ENCODE assay signal across 20 mouse cellular contexts in the genomic region with DNA sequence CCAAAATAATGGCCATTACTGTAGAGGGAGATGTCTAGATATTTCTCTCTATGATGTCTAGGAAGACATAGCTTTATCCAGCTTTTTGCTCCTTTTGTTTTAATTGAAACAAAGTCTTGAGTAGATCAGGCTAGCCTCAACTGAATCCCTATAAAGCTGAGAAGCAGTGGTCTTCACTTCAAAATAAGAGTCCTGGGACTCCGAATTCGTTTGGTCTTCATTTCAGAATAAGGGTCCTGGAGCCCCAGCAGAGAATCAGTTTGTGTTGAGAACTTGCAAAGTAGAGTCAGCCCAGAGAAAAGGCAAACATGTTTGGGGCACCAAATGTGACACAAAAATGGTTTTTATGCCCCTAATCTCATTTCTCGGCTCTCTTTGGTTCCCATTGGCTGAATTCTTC. TPM values are rescaled to one million over a fixed set of nuclear protein-coding genes. Genes with fewer than 3 reads are reported as not detected.
DNase-seq lines count a peak whose midpoint lies in the region; ATAC-seq lines count a peak whose summit lies in the region.
"Had no signal": no experiment of that assay in that cellular context is flagged by ENCODE, and none has a peak within 500 bp of the region (broad histone marks: within the 10 kb centered on the region; RNA-seq: fewer than 3 reads in every experiment).

No protein-coding gene starts in this region.

- H3K4me1 ChIP-seq in forebrain, embryonic 13.5 days: peaks cover 13% of the 10 kb centered on the region

- no peaks in the 10 kb centered on the region for H3K36me3 ChIP-seq in forebrain, embryonic 13.5 days (ENCODE audit: poor library complexity, severe bottlenecking)
- H3K36me3 ChIP-seq: heart, embryonic 15.5 days; hindbrain, embryonic 10.5 days; neural tube, embryonic 13.5 days had no signal

- ATAC-seq in forebrain, embryonic 13.5 days: no peak

- no peak overlapping the region for H3K9ac ChIP-seq in forebrain, embryonic 13.5 days
- H3K9ac ChIP-seq: heart, embryonic 15.5 days; neural tube, embryonic 13.5 days had no signal

- 26% methylated on average over 3 of the region's 3 CpGs for WGBS in forebrain, embryonic 13.5 days

- H3K27me3 ChIP-seq in forebrain, embryonic 13.5 days: peaks cover 53% of the 10 kb centered on the region

- no peaks in the 10 kb centered on the region for H3K9me3 ChIP-seq in forebrain, embryonic 13.5 days (replicated peaks)
- H3K9me3 ChIP-seq: heart, embryonic 15.5 days; hindbrain, embryonic 10.5 days; neural tube, embryonic 13.5 days had no signal

- no peak overlapping the region for H3K4me3 ChIP-seq in forebrain, embryonic 13.5 days
- H3K4me3 ChIP-seq: heart, embryonic 15.5 days; hindbrain, embryonic 10.5 days; layer of hippocampus, adult 2 months; megakaryocyte, embryonic 14.5 days; neural tube, embryonic 13.5 days had no signal

- DNase-seq in kidney, adult 9 months: peak; percentile 39
- no peak for DNase-seq in kidney, postnatal 25 days
- DNase-seq in ES-CJ7 (ENCODE audit: low read depth, low spot score) (peak; percentile 68), NIH3T3 (ENCODE audit: low read depth) (peak; percentile 10)
- peak; percentile 50 for DNase-seq in forelimb bud, embryonic 11.5 days (ENCODE audit: low read depth, low spot score)
- no peak for DNase-seq in gastrocnemius, adult 8-10 months (ENCODE audit: low spot score in 2 of 2)
- DNase-seq: adrenal gland, adult 8-10 months; cerebellum, adult 8-10 months; heart, adult 11 months; kidney, adult 8-10 months; lung, adult 2 months; thymus, postnatal 14 days had no signal

- H3K27ac ChIP-seq in forebrain, embryonic 13.5 days: no peak overlapping the region
- H3K27ac ChIP-seq: heart, embryonic 15.5 days; hindbrain, embryonic 10.5 days; layer of hippocampus, adult 2 months; neural tube, embryonic 13.5 days had no signal

- H3K4me2 ChIP-seq in forebrain, embryonic 13.5 days: no peak overlapping the region
- H3K4me2 ChIP-seq: heart, embryonic 15.5 days; neural tube, embryonic 13.5 days had no signal

RNA-seq across cellular contexts. Expression of gene Ifnlr1, which starts 1.4 kb away (rescaled TPM):
- under 1 TPM; 0.13 to 0.38 (median 0.28) TPM for total RNA-seq in gastrocnemius, adult 8-10 months (2022)
- 0.13 TPM in 2 replicates for polyA plus RNA-seq in forebrain, embryonic 13.5 days (2015; fragmentation: Nextera tagmentation; extraction: Ambion mirVana)
- total RNA-seq: monocyte, adult 5-6 weeks had no signal

RNA-seq across cellular contexts. Expression of gene Il22ra1, which starts 43.2 kb away (rescaled TPM):
- total RNA-seq in gastrocnemius, adult 8-10 months (2022): not detected
- not detected in 2 replicates for polyA plus RNA-seq in forebrain, embryonic 13.5 days (2015; fragmentation: Nextera tagmentation; extraction: Ambion mirVana)
- total RNA-seq: monocyte, adult 5-6 weeks had no signal
- polyA plus RNA-seq: cortical plate, adult 2 months; hindbrain, embryonic 10.5 days; neural tube, embryonic 13.5 days had no signal

Comparison
In these comparisons a context has a peak if more than half of its experiments do, and no peak if none do; other contexts are left out.
1. DNase-seq: peak in kidney, adult 9 months (single experiment), ES-CJ7 (single experiment), NIH3T3 (single experiment) and forelimb bud, embryonic 11.5 days (single experiment); none in kidney, postnatal 25 days (0 of 2) and gastrocnemius, adult 8-10 months (0 of 2).